Mouse (Mus musculus): ENCODE results near the gene Chrna5.

- TF ChIP-seq POLR2AphosphoS2 (IDR thresholded peaks at IDR 0.05; ENCODE audit: insufficient read length, low read depth) (no peak), POLR2A (IDR thresholded peaks at IDR 0.05; ENCODE audit: insufficient read length, low read depth) (no peak), E2F4 (IDR thresholded peaks at IDR 0.05; ENCODE audit: insufficient read depth) (no peak), MYOD1 (IDR thresholded peaks at IDR 0.05; ENCODE audit: control insufficient read depth in 1 of 3, insufficient read length in 2 of 3, low read depth in 2 of 3) (no peak), MAX (IDR thresholded peaks at IDR 0.05; ENCODE audit: low read depth) (no peak), USF1 (IDR thresholded peaks at IDR 0.05; ENCODE audit: low read depth) (no peak)
Measured at GRCm38 (mm10) chr9:55055386-55055930, 74.8 kb downstream of the Chrna5 start.
